Mouse (Mus musculus) layer of hippocampus, postnatal 25 days (tissue): ENCODE data around the gene Ppif. TPM values are rescaled to one million over a fixed set of nuclear protein-coding genes. Genes with fewer than 3 reads are reported as not detected.

Source experiments
- DNase-seq, 2 experiments: peaks; one replicate each; pipeline ENCODE4 v3.0.0; 2022; ENCODE audit warnings: mixed read lengths in 2 of 2, low spot score in 1 of 2; ENCODE audit errors: extremely low spot score in 1 of 2
- total RNA-seq, 2 experiments: library from RNA; stranded (reverse); gene quantifications; 2 replicates each; pipeline ENCODE4 v1.2.3; 2021

The Ppif gene
- total RNA-seq, 2 experiments from 2014 or later, result 26.0 to 27.7 TPM

DNA sequence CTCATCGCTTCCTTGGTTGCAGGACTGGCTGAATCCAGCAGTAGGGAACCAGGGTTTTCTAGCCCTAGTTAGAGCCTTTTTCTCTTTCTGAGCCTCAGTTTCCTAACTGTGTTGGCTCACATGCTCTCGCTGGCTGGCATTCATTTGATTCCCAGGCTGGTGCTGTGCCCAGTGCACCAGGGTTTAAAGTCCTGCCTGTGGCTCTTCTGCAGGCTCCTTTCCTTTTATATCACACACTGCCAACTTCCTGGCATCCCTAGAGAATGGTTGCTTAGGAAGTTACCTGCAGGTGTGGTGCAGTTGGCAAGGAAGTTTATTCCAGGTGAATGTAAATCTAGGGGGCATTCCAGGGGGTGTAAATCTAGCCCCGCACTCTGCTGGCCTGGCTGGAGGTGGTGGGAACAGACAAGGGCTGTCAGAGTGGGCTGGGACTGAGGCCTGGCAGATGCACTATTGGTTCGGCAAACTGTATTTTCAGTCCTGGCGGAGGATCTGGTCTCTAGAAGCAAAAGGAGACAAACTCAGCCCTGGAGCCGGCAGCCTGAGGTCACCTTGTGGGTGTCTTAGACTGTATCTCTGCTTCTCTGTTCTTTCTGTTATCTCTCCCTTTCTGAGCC, 575 bp upstream of the Ppif start:
- DNase-seq, result no peak

DNA sequence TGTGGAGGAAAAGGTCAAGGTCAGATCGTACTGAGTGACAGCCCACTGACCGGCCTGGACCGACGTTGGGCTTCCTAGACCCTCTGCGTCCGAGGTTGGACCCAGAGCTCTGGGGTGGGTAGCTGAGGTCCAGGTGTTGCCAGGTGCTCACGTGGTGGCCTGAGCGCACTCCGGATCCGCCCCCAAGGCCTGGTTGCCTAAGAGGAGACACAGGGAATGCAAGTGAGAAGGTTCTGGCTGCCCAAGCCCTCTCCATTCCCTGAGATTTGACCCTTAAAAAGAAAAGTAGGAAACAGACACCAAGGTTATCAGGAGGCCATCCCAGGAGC, 579 bp downstream of the Ppif start:
- DNase-seq, result no peak

DNA sequence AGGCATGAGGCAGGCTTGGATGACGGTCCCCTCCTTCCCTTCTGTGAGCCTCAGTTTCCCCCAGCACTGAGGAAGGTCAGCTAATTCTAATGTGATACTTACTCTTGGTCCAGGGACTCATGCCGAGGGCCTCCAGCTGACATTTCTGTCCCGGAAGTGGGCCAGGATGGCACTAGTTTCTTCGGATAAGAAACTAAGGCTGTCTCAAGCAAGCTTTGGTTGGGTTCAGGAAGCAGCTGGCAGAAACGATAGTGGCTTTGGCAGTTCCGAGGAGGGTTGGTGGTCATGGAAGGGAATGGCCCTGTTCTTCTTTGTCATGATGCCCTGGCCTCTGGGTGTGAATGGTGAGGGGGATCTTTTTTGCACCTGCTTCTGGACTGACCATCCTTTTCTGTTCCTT, 1.1 kb downstream of the Ppif start:
- DNase-seq, result no peak

DNA sequence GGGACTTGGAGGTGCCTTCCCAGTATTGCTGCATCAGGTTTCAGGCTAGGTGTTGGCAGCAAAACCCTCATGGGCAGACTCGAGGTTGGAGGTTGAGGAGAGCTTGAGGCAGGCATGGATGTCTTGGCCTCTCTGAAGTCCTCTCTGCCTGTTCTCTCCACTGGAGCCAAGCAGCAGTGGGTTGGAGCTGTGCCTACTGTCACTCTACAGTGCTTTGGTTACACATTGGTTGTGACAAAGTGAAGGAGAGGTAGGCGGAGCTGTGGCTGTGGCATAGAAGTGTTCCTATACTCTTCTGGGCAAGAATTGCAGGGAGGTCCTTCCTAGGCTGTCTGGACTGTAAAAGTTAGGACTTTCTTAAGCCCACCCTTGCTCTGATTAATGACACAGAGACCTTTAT, 2.4 kb downstream of the Ppif start:
- DNase-seq, result no peak

DNA sequence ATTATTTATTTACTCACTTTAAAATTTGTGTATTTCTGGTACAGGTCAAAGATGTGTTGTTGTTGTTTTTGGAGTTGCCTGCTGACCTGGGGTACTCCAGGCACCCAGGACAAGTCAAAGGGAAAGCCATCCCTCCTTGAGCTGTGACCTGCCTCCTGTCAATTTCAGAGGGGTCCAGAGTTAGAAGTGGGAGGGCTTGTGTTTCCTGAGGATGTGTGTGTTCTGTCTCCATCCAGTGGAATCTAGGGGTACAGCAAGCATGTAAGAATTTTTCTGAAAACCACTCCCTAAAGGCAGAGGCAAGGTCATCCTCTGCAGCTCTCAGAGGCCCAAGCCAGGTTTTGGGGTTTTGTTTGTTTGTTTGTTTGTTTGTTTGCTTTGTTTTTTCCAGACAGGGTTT, 8.0 kb downstream of the Ppif start:
- DNase-seq, result no peak

DNA sequence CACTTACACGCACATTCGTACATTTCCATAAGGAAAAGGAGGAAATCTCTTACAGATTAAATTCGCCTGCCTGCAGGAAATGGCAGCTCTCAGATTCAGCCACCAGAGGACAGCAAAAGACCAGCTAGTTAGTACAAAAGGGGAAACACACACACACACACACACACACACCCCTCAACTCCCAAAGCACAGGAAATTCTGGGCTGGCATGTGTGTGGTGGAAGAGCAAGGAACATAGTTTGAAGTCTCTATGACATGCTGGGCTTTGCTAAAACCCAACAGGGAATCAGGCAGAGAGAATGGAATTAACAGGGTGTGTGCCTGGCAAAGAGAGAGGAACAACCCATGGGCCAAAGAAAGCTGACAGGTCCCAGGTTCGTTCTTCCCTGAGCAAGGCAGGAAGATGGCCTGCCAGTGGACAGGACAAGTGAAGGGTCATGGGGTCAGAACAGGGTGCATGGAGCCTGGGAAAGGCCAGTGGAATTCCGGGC, 13.8 kb downstream of the Ppif start:
- peak in 1 of 2 experiments; percentile 60 for DNase-seq

DNA sequence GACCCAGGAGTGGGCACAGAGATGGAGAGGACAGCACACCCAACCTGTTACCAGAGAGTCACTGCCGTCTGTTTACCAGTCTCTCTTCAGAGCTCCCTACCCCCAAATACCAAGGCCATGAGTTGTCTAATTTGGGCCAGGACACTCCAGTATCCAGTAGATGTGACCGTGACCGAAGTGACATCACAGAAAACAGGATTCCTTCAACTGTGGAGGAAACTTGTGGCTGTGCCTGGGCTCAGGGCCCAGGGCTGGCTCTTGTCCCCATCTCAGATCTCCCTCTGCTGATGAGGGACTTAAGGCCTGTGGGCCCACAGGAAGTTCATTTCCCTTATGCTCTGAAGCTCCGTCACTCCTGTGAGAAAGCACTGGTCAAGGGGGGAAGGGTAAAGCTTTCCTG, 14.5 kb downstream of the Ppif start:
- no peak for DNase-seq

DNA sequence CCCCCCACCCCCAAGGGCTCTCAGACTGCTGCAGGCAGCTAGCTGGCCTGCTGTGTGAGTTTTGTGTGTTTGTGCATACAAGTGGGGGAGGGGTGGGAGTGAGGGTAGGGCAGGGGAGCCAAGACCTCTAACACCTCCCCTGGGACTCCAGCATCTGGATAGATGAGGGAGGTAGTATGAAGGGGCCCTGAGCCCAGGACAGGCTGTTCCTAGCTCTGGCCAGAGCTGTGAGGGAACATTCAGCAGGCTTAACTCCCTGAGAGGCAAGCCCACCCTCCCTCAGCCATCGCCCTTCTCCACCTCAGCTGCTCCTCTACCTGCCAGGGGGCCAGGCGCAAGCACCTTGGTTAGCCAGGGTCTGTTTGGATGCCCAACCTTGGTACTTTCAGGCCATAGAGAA, 15.0 kb downstream of the Ppif start:
- no peak for DNase-seq

DNA sequence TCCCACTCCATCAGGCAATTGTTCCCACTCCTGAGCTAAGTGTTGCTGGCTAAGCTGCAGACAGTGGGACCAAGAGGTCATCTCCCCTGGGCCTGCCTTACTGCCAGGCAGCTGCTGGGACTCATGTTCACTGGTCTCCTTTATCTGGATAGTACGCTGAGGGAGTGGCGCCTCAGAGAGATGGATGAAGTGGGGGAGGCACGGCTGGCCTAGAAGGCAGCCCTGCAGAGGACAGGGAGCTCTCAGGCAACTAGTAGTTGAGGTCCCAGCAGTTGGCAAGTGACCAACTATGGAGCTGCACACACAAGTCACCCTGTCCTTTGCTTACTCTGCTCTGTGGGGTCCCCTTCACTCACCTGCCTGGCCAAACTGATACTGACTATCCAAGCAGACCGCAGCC, 16.1 kb downstream of the Ppif start:
- no peak for DNase-seq

DNA sequence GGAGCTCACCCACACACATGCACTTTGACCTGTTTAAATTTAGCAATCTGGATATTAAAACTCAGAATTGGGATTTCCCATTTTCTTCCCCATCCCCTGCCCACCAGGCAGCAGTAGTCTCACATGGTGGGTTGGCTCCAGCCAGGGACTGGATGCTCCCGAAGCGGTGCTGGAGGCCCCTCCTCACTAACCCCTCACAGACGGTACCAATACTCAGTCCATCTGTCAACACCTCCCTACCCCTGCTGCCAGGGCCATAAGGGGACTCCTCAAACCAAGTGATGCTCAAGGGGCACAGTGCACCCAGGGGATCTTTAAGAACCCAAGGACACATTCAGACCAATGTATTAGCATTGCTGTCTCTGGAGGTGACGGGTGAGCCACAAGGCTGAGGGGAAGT, 16.7 kb downstream of the Ppif start:
- DNase-seq, result no peak

DNA sequence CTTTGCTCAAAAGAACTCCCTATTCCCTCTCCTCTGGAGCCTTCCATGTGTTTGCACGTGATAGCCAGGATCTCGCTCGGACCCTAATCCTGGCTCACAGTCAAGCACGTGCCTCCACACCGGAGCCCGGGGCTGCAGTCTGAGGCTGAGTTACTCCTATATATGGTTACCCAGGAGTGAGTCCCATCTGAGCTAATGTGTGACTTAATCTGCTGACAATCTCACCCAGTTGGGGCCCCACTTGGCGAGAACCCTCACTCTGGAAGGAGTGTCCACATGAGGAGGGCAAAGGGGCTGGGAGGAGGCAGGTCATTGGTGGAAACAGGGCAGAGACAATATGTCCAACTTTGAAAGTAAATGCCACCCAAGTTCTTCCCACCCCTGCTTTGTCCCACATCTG, 17.2 kb downstream of the Ppif start:
- no peak for DNase-seq

DNA sequence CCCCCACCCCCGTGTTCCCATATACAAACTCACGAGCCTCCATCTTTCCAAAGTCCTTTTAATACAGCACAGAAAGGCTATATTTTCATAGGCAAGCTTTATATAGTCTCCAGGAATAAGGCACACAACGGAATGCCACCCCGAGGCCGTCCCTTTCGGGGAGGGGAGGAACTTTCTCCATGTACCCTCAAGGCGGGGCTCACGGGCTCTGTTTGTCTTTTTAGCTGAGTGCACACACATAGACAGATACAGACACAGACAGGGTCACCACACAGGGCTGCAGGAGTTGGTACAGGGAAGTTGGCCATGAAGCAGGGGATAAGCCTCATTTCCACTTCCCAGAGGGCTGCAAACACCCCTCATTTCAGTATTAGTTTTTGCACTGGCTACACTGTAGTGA, 17.6 kb downstream of the Ppif start:
- no peak for DNase-seq

DNA sequence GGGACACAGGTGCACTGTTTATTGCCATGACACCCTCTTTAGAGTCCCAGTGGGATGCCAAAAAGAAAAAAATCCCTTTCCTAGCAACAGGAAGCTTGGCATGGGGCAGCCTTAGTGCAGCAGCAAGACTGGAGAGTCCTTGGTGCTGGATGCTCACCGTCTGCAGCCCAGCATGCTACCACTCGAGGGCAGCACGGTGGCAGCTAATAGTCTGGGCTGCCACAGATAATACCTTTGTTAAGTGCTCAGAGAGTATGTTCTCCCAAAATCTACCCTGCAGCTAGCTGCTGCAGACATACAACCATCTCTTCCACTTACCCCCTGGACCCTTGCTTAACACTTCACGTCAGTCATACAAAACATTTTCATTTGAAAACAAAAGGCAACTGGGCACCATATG, 19.5 kb downstream of the Ppif start:
- peak in 1 of 2 experiments; percentile 49 for DNase-seq

DNA sequence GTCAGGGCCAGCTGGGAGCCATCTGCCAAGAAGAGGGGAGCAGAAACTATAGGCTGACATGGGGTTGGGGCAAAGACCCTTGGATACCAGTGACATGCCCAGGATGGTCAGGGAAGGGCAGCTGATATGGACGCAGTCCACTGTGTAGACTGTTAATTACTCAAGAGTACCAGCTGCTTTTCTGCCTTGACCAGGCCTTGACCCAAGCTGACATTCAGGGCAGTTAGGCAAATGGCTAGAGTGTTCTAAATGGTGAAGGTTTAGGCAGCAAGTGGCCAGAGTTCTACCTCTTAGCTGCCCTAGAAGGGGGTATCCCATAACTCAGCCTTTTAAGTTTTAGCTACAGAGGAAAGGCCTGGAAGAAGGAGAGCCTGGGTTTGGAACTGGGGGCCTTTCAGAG, 22.6 kb downstream of the Ppif start:
- DNase-seq, result no peak

DNA sequence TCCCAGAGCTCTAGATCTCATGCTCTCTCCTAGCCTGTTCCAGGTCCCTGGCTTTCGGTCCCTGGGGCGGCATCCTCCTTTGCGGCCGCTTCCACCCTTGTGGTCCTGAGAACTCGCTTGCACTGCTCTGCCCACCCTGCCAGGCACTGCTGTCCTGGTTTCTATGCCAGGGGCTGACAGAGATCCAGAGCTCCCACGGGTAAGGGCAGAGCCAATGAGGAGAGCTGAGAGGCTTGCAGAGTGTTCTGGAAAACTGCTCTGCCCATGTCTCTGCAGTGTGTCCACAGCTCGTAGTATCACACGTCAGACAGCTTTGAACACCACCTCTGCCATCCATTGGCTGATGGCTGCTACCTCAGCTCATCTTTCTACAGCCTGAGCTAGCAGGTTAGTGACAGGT, 23.8 kb downstream of the Ppif start:
- no peak for DNase-seq

DNA sequence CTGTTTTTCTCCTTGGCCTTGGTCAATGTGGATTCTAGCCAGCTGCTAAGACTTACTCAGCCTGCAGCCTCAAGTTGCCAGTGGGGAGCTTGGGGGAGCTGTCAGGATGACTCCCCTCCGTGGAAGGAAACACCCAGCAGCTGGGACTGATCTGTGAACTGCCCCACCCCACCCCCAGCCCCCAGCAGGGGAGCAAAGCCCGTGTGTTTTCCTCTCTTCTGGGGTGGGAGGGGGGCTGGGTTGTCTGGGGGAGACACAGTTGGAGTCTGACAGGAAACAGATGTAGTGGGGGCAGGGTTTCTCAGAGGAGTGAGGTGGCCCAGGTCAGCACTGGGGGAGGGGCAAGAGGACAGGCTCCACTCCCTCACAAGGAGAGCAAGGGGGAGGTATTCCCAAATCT, 24.5 kb downstream of the Ppif start:
- no peak for DNase-seq

DNA sequence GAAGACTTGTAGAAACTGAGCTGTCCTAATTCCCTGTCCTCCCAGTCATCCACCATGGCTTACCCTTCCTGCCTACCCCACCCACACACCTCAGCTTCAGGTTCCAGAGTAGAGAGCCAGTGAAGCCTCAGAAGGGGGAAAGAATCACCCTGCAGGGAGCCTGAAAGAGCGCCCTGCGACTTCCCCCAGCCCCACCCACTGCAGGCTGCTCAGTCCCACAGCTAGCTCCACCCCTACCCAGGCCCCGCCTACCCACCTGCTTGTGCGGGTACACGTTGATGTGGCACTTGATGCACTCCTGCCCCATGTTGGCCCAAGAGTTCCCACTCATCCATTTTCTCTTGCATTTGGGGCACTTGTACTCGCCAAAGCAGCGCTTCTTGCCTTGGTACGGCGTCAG, 25.4 kb downstream of the Ppif start:
- DNase-seq, result no peak

DNA sequence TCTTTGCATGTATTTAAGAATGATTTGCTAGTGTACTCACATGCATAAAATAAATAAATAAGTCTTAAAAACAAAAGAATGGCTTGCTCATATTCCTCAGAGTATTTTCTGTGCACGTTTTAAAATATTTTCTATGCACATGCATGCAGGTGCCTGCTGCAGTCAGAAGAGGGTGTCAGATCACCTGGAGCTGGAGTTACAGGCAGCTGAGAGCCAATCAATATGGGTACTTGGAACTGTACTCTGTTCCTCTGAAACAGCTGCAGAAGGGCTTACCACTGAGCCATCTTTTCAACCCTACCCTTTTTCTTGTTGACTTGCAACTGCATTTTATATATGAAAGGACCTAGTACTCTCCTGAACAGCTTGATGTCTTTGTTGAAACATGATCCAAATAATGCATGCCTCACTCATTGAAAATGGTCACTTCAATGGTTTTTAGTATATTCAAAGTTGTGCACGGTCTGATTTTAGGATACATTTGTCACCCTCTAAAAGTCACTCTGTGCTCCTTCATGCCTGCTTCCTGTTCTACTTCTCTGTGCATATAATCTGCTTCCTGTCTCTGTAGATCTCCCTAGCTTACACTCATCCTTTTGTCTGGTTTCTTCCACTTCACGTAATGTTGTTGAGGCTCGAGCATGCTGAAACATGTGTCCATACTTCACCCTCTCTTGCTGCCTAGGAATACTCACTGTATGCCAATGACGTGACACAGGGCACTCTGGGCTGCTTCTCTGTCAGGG, 27.2 kb downstream of the Ppif start:
- no peak for DNase-seq

DNA sequence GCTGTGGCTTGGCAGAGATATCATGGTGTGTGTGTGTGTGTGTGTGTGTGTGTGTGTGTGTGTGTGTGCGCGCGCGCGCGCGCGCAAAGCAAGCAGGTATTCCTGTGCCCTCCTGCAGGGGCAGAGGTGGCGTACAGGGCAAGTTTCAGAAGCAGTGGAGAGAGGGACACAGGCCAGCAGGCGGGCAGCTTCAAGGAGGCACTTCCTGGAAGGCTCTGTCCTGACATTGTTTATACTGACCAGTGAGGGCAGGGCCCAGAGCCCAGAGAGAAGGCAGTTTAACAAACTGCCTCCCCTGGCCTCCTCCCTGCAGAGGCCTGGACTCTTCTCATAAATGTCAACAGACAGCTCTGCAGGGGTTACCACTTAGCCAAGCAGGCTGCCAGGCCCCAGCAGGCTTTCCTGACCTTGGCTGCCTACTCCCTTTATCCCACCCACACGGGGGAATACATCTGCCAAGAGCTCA, 31.1 kb downstream of the Ppif start:
- DNase-seq, result no peak

DNA sequence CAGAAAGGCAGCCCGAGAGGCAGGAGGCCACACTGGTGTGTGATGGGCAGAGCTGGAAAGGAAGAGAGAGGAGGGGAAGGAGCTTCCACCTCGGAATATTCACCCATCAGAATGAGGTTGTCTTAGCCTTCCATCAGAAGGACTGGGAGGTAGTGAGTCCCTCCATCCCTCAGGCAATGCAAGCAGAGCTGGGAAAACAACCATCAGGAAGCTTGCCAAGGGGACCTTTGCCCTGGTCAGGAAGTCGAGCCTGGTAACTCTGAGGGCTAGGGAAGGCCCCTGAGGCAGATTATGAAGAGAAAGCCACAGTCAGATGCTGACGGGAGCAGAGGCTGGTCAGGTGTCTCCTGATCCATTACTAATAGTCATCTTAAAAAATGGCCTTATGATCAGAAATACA, 31.7 kb downstream of the Ppif start:
- no peak for DNase-seq

DNA sequence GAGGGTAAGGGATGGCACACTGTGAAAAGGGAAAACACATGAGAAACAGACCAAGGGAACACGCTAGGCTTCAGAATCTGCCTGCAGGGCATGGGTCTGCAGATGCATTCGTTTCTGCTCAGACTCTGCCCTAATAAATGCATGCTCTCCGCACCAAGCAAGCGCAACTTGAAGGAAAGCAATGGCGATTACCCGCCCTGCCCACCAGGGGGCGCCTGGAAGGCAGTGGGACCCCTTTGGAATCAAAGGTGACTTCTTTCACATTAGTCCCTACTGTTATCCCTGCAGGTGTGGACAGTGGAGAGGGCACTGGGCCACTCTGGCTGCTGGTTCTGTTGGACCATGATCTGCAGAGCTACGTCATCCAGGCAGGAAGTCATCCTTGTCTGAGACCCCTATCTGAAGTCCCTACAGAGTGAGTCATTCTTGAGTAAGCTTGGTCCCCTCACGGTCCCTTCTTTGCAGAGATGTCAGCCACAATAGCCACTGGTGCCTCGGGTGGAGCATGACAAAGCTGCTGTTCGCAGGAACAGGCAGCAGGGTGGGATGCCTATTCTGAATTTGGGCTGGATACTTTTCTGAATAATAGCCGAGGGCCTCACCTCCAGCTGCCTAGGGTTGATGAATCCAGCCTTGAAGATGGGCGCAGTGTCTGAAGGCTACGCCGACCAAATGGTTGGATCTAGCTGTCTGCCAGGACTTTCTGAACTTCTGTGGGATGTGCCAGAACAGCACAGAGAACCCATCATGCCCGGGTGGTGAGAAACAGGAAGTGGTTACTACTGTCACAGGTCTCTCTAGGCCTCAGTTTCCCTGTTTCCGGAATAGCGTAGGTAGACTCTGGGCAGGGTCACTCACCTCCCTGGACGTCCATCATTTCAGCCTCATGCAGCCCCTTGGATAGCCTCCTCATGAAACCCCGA, 32.5 kb downstream of the Ppif start:
- DNase-seq, result peak in 1 of 2 experiments; percentile 44
